Mouse (Mus musculus) bone marrow, adult 2 months (tissue): ENCODE measurements around the gene Prim2.

Source experiments
- CTCF ChIP-seq: fragments of 200-500 bp; IDR thresholded peaks from 2 replicates; pipeline ENCODE4 v1.5.1; 2011; ENCODE audit warnings: low read length, control low read depth; ENCODE audit not compliant: control insufficient read depth, insufficient read depth
- POLR2A ChIP-seq: fragments of 200-500 bp; IDR thresholded peaks from 2 replicates; pipeline ENCODE4 v1.6.1; 2011; ENCODE audit warnings: low read depth, mild to moderate bottlenecking, control low read depth, low read length, borderline replicate concordance; ENCODE audit not compliant: control insufficient read depth

GRCm38 (mm10) chr1:33712026-33712425 is 42.4 kb upstream of the Prim2 start:
- TF ChIP-seq POLR2A (no peak), CTCF (no peak)
